Mouse (Mus musculus): Measurements from ENCODE around the gene Gm40193.

DNA sequence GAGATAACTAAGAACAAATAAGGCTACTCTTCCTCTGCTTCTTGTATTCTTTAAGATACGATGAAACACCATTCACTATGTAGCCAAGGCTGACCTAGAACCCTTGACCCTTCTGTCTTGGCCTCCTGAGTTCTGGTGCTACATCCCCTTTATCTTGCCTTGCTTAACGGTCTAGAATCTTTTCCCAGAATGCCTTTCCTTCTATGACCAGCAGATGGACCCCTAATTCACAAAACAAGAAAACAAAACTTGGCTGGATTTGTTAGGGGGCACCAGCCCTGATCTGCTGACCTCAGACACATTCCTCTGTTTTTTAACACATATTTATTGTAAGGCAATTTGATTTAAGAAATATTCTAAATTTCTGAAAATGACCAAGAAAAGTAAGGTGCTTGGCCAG is 16.4 kb downstream of the Gm40193 start:
- TF ChIP-seq CTCF (IDR thresholded peaks at IDR 0.05) (peak; percentile 79), EP300 (IDR thresholded peaks at IDR 0.05) (no peak)

Data from lung, postnatal 0 days (tissue).